Mouse (Mus musculus) liver, adult 2 months (tissue): ENCODE measurements around the gene Btg3.

Source experiments
- CTCF ChIP-seq: fragments of 200-500 bp; IDR thresholded peaks from 2 replicates; pipeline ENCODE4 v1.5.1; 2011; ENCODE audit warnings: low read depth, low read length, control low read depth
- POLR2A ChIP-seq: fragments of 200-500 bp; IDR thresholded peaks from 2 replicates; pipeline ENCODE4 v1.6.1; 2011; ENCODE audit warnings: low read length, control low read depth; ENCODE audit not compliant: insufficient read depth; ENCODE audit errors: extremely low read depth

DNA sequence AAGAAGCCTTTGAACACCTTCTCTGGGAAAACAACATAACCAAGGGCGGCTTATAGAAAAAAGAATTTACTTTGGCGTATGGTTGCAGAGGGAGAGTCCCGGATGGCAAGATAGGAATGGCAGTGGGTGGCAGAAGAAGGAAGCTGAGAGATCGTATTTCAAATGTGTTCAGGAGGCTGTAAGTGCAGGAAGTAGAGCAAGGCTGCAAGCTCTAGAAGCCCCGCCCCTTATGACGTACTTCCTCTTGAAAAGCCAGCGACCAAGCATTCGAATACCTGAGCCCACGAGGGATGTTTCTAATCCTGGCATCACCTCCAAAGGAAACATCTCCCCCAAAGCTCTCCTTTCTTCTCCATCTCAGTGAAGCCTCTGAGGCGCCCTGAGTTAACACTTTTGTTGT is 33.0 kb upstream of the Btg3 start:
- no peak for TF ChIP-seq CTCF
- TF ChIP-seq POLR2A, result no peak
